Mouse (Mus musculus) CH12.LX (cell line): ENCODE results near the gene Zfp445. TPM values are rescaled to one million over a fixed set of nuclear protein-coding genes. Genes with fewer than 3 reads are reported as not detected.

Experiments
- DNase-seq: peaks from one replicate; pipeline ENCODE4 v3.0.0-alpha.2; 2013; ENCODE audit errors: extremely low read depth
- H3K27ac ChIP-seq: 2 replicates; pipeline ENCODE4 v1.5.1; 2012; ENCODE audit warnings: low read depth, mild to moderate bottlenecking, control low read depth, moderate library complexity; ENCODE audit not compliant: insufficient read depth
- H3K27me3 ChIP-seq: replicated peaks from 2 replicates; pipeline ENCODE3; 2012; ENCODE audit warnings: inconsistent platforms
- H3K36me3 ChIP-seq, 2 experiments: replicated peaks in 1 of 2; 2 replicates each; pipeline versions ENCODE3 to v1.6.1; 2012; ENCODE audit warnings: inconsistent platforms in 1 of 2, low read length in 1 of 2, mild to moderate bottlenecking in 1 of 2, mixed read lengths in 1 of 2, moderate library complexity in 1 of 2; ENCODE audit not compliant: control insufficient read depth in 1 of 2, insufficient read depth in 1 of 2
- H3K4me1 ChIP-seq, 2 experiments: 2 replicates each; pipeline ENCODE4 v1.6.1; 2012; ENCODE audit warnings: inconsistent platforms in 1 of 2, moderate library complexity in 1 of 2; ENCODE audit not compliant: insufficient read depth in 2 of 2, control insufficient read depth in 1 of 2
- H3K4me2 ChIP-seq: 2 replicates; pipeline ENCODE4 v1.6.1; 2012; ENCODE audit warnings: low read depth, mild to moderate bottlenecking, control low read depth; ENCODE audit not compliant: poor library complexity, insufficient read depth, severe bottlenecking
- H3K4me3 ChIP-seq, 3 experiments: fragments of 150-350 bp in 1 of 3; sonication (generic) in 1 of 3; replicated peaks in 1 of 3; 2 replicates each; pipeline versions ENCODE3 to v1.5.1; 2011 to 2012; ENCODE audit warnings: low read depth in 2 of 3, low read length in 2 of 3, mild to moderate bottlenecking in 2 of 3, moderate library complexity in 2 of 3, control low read depth in 1 of 3, improper control_type of control experiment in 1 of 3, inconsistent platforms in 1 of 3, mixed read lengths in 1 of 3; ENCODE audit not compliant: poor library complexity in 1 of 3
- H3K79me2 ChIP-seq: replicated peaks from 2 replicates; pipeline ENCODE4 v1.6.1; 2012; ENCODE audit warnings: mild to moderate bottlenecking, moderate library complexity; ENCODE audit not compliant: control insufficient read depth, poor library complexity, insufficient read depth, severe bottlenecking; ENCODE audit errors: extremely low read depth
- H3K9ac ChIP-seq: 2 replicates; pipeline ENCODE4 v1.6.1; 2012; ENCODE audit warnings: low read depth, mild to moderate bottlenecking, control low read depth, moderate library complexity; ENCODE audit not compliant: insufficient read depth
- H3K9me3 ChIP-seq: replicated peaks from 2 replicates; pipeline ENCODE3; 2012; ENCODE audit warnings: low read length, inconsistent platforms, mixed read lengths
- BHLHE40 ChIP-seq: IDR thresholded peaks from 2 replicates; pipeline ENCODE4 v1.6.1; 2011; ENCODE audit warnings: mild to moderate bottlenecking, low read depth, low read length, improper control_type of control experiment
- CHD2 ChIP-seq: IDR thresholded peaks from 2 replicates; pipeline ENCODE4 v1.6.1; 2011; ENCODE audit warnings: low read length, improper control_type of control experiment
- ELF1 ChIP-seq: IDR thresholded peaks from 2 replicates; pipeline ENCODE4 v1.6.1; 2014; ENCODE audit warnings: low read depth, mild to moderate bottlenecking, inconsistent platforms, low read length, improper control_type of control experiment
- EP300 ChIP-seq: IDR thresholded peaks from 2 replicates; pipeline ENCODE4 v1.6.1; 2011; ENCODE audit warnings: low read length, improper control_type of control experiment
- ETS1 ChIP-seq: conservative IDR thresholded peaks from 2 replicates; pipeline ENCODE4 v1.6.1; 2012; ENCODE audit warnings: low read depth, mild to moderate bottlenecking, inconsistent platforms, low read length, improper control_type of control experiment, moderate library complexity
- HCFC1 ChIP-seq: IDR thresholded peaks from 2 replicates; pipeline ENCODE4 v1.6.1; 2012; ENCODE audit warnings: low read depth, mild to moderate bottlenecking, inconsistent platforms, low read length, improper control_type of control experiment
- JUN ChIP-seq: IDR thresholded peaks from 2 replicates; pipeline ENCODE4 v1.6.1; 2011; ENCODE audit warnings: low read depth, mild to moderate bottlenecking, low read length, improper control_type of control experiment, moderate library complexity; ENCODE audit not compliant: insufficient read depth
- JUND ChIP-seq: conservative IDR thresholded peaks from 2 replicates; pipeline ENCODE4 v1.6.1; 2011; ENCODE audit warnings: low read depth, low read length, improper control_type of control experiment
- MAX ChIP-seq: IDR thresholded peaks from 2 replicates; pipeline ENCODE4 v1.6.1; 2011; ENCODE audit warnings: low read length, improper control_type of control experiment
- MXI1 ChIP-seq: IDR thresholded peaks from 2 replicates; pipeline ENCODE4 v1.6.1; 2011; ENCODE audit warnings: mild to moderate bottlenecking, low read depth, low read length, improper control_type of control experiment
- MYC ChIP-seq: IDR thresholded peaks from 2 replicates; pipeline ENCODE4 v1.6.1; 2011; ENCODE audit warnings: low read depth, mild to moderate bottlenecking, improper control_type of control experiment, low read length
- NELFE ChIP-seq: IDR thresholded peaks from 2 replicates; pipeline ENCODE4 v1.6.1; 2011; ENCODE audit warnings: low read depth, low read length, improper control_type of control experiment
- NRF1 ChIP-seq: IDR thresholded peaks from 2 replicates; pipeline ENCODE4 v1.6.1; 2014; ENCODE audit warnings: low read depth, mild to moderate bottlenecking, inconsistent platforms, low read length, improper control_type of control experiment, moderate library complexity
- PAX5 ChIP-seq: IDR thresholded peaks from 2 replicates; pipeline ENCODE4 v1.6.1; 2012; ENCODE audit warnings: low read length, inconsistent platforms, mixed read lengths
- POLR2A ChIP-seq: IDR thresholded peaks from 2 replicates; pipeline ENCODE4 v1.6.1; 2011; ENCODE audit warnings: low read depth, mild to moderate bottlenecking, improper control_type of control experiment, low read length
- SIN3A ChIP-seq: IDR thresholded peaks from 2 replicates; pipeline ENCODE4 v1.6.1; 2012; ENCODE audit warnings: low read length, improper control_type of control experiment, inconsistent platforms
- TBP ChIP-seq: conservative IDR thresholded peaks from 2 replicates; pipeline ENCODE4 v1.6.1; 2011; ENCODE audit warnings: low read depth, low read length, improper control_type of control experiment
- TCF12 ChIP-seq: IDR thresholded peaks from 2 replicates; pipeline ENCODE4 v1.6.1; 2014; ENCODE audit warnings: low read depth, mild to moderate bottlenecking, inconsistent platforms, low read length, improper control_type of control experiment
- ZMIZ1 ChIP-seq: IDR thresholded peaks from 2 replicates; pipeline ENCODE4 v1.6.1; 2012; ENCODE audit warnings: low read depth, mild to moderate bottlenecking, inconsistent platforms, low read length, improper control_type of control experiment
- ZNF384 ChIP-seq: IDR thresholded peaks from 2 replicates; pipeline ENCODE4 v1.6.1; 2012; ENCODE audit warnings: low read depth, low read length, improper control_type of control experiment, inconsistent platforms
- dilution Hi-C: fragments of 300-500 bp; cut with MboI; formaldehyde crosslinking; loops from 2 replicates; pipeline ENCODE4 v1.14.3; 2020; ENCODE audit warnings: low sequenced_read_pairs; ENCODE audit not compliant: extremely low pct_unique_long_range_greater_than_20kb, extremely low pct_ligation_motif_present
- in situ Hi-C: fragments of 300-500 bp; cut with MboI; formaldehyde crosslinking; loops from 3 replicates; pipeline ENCODE4 v1.14.3; 2019; ENCODE audit warnings: low sequenced_read_pairs, low pct_ligation_motif_present, low pct_unique_long_range_greater_than_20kb, mixed read lengths
- polyA plus RNA-seq: library from polyadenylated mRNA; unstranded; fragments of >175 nt; gene quantifications from 2 replicates; pipeline ENCODE4 v1.2.1, GENCODE M21; 2012; ENCODE audit warnings: low read depth; ENCODE audit not compliant: insufficient read length
- total RNA-seq, 2 experiments: library from RNA; depleted of rRNA; stranded (reverse); fragments of 300-350 nt in 1 of 2; fragments of >200 nt in 1 of 2; gene quantifications; 2 replicates each; pipeline ENCODE4 v1.2.3; 2012 to 2014

Zfp445 gene
- total and polyA plus RNA-seq, 3 experiments = 43.7 to 55.5 (median 53.8) TPM

GRCm38 (mm10) chr9:122886372-122887179, 20.8 kb upstream of the Zfp445 start:
- peak overlapping the region; percentile 80 to 92 (median 89) for H3K4me3 ChIP-seq
- in situ Hi-C loops = no loop called here
- H3K27ac ChIP-seq = no peak overlapping the region
- DNase-seq = peak; percentile 88
- H3K4me2 ChIP-seq = peak overlapping the region; percentile 90
- H3K9me3 ChIP-seq = peaks cover 16% of the 10 kb centered on the region
- no peaks in the 10 kb centered on the region for H3K79me2 ChIP-seq
- H3K36me3 ChIP-seq = peaks cover 5 to 32% of the 10 kb centered on the region in 2 experiments
- peaks cover 3 to 15% of the 10 kb centered on the region in 2 experiments; a peak in 3 of 4 replicates for H3K4me1 ChIP-seq
- peak overlapping the region; percentile 78 for H3K9ac ChIP-seq
- peaks cover 6% of the 10 kb centered on the region for H3K27me3 ChIP-seq
- TF ChIP-seq NRF1 (0 out of 2 replicates have a peak, but pooled peaks have one; percentile 14), ZMIZ1 (peak; percentile 20; the same call in 1 of the 2 replicates), HCFC1 (peak; percentile 75), MAX (no peak), ELF1 (peak; percentile 95), TCF12 (peak; percentile 65; the same call in 1 of the 2 replicates), JUND (no peak), MXI1 (peak; percentile 65; the same call in 1 of the 2 replicates), SIN3A (peak; percentile 75), NELFE (peak; percentile 79), POLR2A (peak; percentile 85), MYC (0 out of 2 replicates have a peak, but pooled peaks have one; percentile 44), TBP (peak; percentile 42; the same call in 1 of the 2 replicates), JUN (no peak), BHLHE40 (peak; percentile 39; the same call in 1 of the 2 replicates), ETS1 (no peak), ZNF384 (peak; percentile 91)
- dilution Hi-C loops = no loop called here

GRCm38 (mm10) chr9:122885385-122885784, 19.6 kb upstream of the Zfp445 start, which contains the start of gene Zkscan7:
Zkscan7 (plus strand) TSS chr9:122885685.
- Histone ChIP-seq H3K27me3 (peaks cover 11% of the 10 kb centered on the region), H3K9ac (peak within 1 kb of the TSS; percentile 3; the same call in 1 of the 2 replicates), H3K27ac (no peak within 1 kb of the TSS), H3K79me2 (no peaks in the 10 kb centered on the region), H3K9me3 (peaks cover 16% of the 10 kb centered on the region), H3K36me3 (peaks cover 3 to 20% of the 10 kb centered on the region in 2 experiments), H3K4me1 (peaks cover 3 to 15% of the 10 kb centered on the region in 2 experiments; a peak in 3 of 4 replicates), H3K4me2 (peak within 1 kb of the TSS; percentile 61), H3K4me3 (peak within 1 kb of the TSS; percentile 27 to 89 (median 80))
- dilution Hi-C loops (no loop called here), in situ Hi-C loops (no loop called here)
- TF ChIP-seq EP300 (no peak), ELF1 (no peak), PAX5 (no peak), JUN (no peak), CHD2 (no peak)
- DNase-seq = no peak
